Mouse (Mus musculus) bone marrow, adult 2 months (tissue): Measurements from ENCODE around the gene Ube2s.

ENCODE experiments used
- CTCF ChIP-seq: fragments of 200-500 bp; IDR thresholded peaks from 2 replicates; pipeline ENCODE4 v1.5.1; 2011; ENCODE audit warnings: low read length, control low read depth; ENCODE audit not compliant: control insufficient read depth, insufficient read depth
- POLR2A ChIP-seq: fragments of 200-500 bp; IDR thresholded peaks from 2 replicates; pipeline ENCODE4 v1.6.1; 2011; ENCODE audit warnings: low read depth, mild to moderate bottlenecking, control low read depth, low read length, borderline replicate concordance; ENCODE audit not compliant: control insufficient read depth

- no peak for TF ChIP-seq POLR2A
- TF ChIP-seq CTCF: no peak
Measured at GRCm38 (mm10) chr7:4776861-4777830, 35.2 kb downstream of the Ube2s start.
